Mouse (Mus musculus): Measurements from ENCODE around the gene 4933407L21Rik.

The 4933407L21Rik gene

DNA sequence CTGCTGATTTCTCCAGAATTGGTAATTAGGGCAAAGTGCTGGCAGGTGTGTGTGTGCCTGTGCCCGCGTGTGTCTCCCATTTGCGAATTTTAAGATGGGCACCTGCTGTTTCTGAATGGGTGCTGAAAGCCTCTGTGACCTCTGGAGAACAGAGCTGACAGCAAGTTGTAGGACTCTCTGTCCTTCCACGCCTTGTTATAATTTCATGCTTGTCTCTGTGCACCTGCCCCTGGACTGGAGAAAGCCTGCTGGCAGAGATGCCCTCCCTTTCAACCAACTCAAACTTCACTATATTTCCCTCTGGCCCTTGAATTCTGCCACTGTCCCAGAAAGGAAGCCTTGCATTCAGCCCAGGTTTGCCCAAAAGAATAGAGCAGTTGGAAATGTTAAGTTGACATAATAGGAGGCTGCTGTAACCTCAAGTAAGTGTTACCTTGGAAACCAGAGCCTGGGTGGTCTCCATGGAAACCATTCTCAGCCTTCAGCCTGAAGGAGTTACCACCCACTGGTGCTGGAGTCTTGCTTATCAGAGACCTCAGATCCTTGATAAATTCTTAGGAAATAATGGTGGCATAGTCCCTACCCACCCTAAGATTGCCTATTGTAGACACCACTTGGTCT lies 11.3 kb upstream of the 4933407L21Rik start:
- DNase-seq (ENCODE audit: low read depth) = no peak

DNA sequence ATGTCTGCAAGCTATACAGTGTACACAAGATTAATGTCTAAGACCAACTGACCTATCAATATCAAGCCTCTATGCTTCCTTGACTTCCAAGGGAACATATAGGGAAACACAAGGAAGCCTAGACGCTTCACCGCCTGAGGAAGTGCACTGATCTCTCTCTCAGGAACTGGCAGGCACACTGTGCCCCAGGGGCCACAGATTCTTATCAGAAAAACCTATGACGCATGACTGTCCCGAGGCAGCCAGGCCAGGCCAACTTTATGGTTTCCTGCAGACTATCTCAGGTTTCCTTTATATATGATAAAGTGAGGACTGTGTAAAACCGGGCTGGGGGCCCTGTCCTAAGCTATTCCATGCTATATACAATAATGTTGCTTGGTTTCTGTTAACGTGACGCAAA lies 8.7 kb upstream of the 4933407L21Rik start:
- DNase-seq (ENCODE audit: low read depth) = peak; percentile 46

DNA sequence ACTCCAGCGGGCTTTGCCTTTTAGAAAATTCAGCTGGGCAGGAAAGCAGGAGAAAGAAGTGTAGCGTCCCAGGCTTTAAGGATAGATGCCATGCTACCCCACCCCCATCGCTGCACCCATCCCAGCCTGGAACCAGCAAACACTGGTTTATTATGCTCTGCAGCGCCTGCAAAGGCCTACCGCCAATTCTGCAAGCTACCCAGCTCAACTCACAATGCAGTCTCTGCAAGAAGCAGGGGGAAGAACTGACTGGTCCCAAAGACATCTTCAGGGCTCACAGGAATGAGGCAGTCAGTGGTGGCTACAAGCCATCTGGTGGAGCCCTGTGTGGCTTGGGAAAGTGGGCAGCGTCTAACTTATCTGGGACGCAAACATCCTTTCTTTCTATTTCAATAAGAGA lies 6.6 kb upstream of the 4933407L21Rik start:
- DNase-seq (ENCODE audit: low read depth) = no peak

DNA sequence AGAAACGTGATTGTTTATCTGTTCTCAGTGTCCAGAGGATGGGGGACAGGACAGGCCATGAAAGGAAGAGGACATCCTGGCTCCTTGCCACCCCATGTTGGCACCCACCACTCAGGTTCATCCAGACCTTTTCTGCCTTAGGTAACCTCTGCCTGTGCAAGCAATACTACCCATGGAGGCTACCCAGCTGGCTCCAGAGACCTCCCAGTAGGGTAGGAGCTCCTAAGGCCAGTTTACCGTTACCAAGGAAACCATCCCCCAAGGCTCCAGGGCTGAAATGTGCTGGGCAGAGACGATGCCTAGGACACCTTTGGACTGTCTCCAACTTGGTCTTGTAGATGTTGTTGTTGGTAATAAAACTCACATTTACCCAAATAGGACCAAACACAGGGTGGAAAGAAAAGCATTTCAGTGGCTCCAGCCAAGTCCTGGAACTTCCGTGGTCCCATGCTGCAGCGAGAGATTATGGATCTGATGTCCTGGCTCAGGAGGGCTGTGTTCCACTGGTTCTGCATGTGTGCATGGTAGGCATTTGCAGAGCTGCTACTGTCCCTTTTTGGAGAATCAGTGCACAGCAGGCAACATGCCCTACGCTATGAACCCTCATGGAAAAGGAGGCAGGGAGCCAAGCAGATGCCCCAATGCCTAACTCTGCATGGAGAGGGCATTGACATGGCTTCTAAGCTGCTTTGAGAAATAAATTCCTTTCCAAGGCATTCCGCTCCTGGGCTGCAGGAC lies 6.0 kb upstream of the 4933407L21Rik start:
- no peak for DNase-seq (ENCODE audit: low read depth)

DNA sequence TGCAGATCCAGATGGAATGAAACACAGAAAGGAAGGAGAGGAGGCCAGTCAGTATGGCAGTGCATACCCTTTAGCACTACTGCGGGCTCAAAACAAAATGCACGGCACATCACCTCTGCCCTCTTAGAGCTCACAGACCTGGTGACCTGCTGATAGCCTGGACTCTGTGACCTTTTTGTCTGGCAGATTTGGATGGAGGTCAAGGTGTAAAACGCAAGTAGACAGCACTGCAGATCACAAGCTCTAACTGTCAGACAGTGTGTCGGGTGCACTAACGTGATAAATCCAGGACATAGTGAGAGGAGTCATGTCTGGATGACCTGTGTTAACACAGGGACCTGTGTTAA lies 5.4 kb upstream of the 4933407L21Rik start:
- no peak for DNase-seq (ENCODE audit: low read depth)

DNA sequence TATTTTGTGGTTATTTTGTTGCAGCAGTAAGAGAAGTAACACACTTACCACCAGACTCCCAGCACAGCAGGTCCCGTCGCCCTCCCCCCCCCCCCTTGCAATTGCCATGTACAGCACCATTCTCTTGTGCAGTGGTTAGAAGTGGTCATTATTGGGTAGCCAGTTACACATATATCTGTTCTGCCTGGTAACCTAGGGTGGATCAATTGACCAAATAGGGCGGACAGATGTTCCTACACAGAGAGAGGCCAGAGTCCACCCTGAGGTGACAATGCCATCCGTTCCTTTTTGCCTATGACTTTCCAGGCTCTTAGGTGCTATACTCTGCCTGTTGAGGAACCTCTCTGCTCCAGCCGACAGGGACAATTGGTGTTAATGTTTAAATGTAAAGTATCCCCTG lies 3.1 kb upstream of the 4933407L21Rik start:
- DNase-seq (ENCODE audit: low read depth) = no peak

DNA sequence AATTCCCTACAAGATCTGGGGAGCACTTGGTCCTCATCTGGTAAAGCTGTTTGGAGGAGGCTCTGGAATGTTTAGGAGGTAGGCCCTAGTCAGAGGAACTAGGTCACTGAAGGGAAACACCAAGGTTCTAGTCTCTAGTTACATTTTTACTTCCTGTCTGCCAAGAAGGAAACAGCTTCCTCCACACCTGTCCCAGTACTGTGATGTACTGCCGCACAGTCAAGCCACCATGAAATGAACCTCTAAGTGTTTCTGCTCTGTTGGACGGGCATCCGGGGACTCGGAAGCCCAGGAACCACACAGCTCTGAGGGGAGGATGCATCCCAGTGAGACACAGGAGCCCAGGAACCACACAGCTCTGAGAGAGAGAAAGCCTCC lies 394 bp downstream of the 4933407L21Rik start:
- DNase-seq (ENCODE audit: low read depth) = no peak

DNA sequence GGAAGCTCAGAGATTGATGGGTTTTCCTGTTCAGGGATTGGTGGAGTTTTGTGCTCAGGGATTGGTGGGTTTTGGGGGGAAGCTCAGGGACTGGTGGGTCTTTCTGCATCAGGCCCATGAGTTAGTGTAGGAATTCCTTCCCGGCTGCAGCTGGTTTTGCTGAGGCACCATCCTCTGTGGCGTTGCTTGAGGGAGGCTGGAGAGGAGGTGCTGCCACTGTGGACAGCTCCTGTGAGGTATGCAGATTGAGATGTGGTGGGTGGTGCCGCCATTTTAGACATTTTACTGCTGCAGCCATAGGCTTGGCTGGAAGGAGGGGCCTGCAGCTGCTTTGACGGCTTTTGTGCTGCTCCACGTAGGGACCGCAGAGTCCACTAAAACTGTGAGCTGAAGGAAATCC lies 1.1 kb downstream of the 4933407L21Rik start:
- no peak for DNase-seq (ENCODE audit: low read depth)

DNA sequence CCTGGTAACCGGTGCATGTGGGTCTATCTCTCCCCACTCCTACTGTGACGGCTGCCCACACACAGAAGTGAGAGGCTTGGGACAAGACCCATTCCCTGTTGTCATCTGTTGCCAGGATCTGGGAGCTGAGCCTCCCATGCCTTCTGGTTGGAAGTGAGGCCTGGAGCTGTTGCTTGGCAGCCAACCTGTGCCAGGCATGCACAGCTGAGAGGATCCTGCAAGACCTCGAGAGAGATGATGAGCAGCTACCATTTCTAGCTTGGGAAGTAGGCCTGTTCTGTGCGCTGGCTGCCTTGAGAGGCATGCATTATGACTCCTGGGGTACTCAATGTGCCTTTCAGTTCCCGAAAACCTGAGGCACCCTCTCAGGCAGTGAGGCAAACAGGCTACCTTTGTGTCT lies 2.9 kb downstream of the 4933407L21Rik start:
- no peak for DNase-seq (ENCODE audit: low read depth)

DNA sequence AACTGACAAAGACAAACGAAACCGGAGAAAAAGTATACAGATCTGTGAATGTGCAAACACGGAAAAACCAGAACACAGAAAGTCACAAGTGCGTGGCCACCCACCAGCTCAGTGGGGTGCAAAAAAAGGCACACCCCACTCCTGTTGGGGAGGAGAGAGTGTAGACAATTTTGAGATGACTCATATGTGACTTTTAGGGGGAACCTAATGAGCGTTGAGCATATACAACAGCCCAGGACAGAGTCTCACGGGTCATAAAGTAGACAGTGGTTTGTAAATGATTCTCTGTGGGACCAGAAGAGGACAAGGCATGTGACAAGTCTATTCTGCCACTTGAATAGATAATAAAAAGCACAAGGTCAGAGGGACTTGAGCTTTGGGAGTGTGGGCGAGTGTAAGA lies 4.9 kb downstream of the 4933407L21Rik start:
- peak; percentile 46 for DNase-seq (ENCODE audit: low read depth)

DNA sequence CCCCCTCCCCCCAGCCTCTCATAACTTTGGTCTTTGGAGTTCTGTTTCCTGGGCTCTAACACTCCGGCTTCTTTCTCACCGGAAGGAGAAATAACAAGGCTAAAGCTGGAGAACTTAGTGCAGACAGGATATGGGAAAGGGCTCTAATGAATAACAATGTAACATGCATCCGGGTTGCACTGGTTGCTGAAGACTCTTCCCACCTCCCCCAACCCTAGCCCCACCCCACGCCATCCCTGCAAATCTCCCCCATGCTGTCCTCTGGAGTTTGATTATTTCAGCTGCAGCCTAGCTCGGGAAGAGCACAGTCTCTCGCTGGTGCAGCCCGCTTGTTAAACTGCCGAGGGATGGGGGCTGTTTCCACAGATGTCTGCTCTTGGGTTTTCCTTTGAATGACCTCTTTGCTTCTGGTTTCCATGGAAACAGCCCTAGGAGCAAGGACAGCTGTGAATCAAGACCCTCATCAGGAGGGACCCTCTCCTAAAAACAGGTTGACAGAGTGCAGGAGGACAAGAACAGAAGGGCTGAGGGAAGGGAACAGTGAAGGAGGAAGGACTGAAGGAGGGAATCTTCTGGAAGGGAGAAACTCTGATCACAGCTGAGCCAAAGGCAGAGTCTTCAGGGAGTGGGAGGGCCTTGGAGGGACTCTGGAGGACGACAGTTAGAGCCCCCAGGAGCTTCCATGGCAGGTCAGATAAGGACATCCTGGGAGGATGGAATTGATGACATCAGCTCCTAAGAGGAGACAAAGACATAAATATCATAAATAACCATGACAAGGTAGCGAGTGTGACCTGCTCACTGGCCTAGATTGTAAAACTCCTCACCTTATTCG lies 5.6 kb downstream of the 4933407L21Rik start:
- DNase-seq (ENCODE audit: low read depth) = no peak

DNA sequence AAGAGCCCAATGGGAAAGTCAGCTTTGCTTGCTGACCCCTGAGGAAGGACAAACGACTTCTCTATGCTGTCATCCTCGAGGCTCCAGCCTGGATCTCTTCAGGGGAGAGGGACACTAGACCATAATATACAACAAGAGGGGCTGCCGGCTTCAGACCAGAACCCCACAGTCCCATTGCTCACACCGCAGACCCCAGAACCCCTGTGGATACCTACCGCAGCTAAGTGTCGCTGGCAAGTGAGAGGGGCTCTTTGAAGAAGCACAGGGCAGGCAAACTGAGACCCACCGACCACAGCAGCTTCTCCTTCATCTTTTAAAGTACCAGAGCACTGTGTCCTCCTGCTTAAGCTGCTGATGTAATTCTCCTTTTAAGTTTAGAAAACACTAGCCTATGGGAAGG lies 6.3 kb downstream of the 4933407L21Rik start:
- DNase-seq (ENCODE audit: low read depth) = no peak

DNA sequence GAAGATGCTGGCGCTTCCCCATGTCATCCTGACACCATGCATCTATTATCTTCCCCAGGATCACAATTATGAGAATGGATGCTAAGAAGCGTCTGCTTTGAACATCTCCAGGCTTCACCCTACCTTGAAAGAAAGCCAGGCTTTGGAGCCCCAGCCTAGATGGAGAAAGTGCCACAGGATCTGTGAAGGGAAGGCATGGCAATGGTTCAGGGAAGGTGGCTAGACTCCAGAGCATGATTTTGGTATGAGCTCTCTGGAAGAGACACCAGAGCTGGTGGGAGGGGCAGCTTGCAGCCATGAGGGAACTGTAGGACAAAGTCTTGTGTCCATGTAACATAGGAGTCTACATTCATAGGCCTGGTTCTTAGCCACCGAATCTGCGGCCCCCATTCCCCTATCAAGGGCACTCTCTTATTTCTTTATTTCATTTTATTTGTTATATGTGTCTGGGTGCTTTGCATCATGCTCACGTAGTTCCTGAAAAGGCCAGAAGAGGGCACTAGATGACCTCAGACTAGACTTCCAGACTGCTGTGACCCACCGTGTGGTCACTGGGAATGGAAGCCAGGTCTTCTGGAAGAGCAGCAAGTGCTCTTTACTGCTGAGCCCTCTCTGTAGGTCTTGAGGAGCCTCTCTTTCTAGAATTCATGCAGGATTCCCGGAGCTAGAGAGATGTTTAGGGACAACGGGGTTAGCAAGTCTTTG lies 7.0 kb downstream of the 4933407L21Rik start:
- peak; percentile 88 for DNase-seq (ENCODE audit: low read depth)

DNA sequence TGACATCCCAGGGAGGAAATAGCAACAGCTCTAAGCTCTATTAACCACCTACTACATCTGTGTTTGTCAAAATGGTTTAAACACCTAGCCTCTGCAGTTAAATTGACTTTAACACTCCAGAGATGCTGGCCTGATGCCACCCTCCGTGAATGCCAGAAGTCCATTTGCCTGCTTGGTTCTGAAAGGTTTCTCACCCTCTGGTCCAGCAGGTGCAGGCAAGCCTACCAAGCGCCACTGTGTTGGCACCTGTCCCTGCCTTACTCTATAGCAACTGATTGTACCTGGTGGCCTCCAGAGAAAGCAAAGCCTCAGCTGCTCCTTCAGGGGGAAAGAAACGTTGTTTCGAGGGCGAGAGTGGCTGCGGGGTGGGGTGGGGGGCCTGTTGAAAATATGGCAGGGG lies 8.0 kb downstream of the 4933407L21Rik start:
- no peak for DNase-seq (ENCODE audit: low read depth)

DNA sequence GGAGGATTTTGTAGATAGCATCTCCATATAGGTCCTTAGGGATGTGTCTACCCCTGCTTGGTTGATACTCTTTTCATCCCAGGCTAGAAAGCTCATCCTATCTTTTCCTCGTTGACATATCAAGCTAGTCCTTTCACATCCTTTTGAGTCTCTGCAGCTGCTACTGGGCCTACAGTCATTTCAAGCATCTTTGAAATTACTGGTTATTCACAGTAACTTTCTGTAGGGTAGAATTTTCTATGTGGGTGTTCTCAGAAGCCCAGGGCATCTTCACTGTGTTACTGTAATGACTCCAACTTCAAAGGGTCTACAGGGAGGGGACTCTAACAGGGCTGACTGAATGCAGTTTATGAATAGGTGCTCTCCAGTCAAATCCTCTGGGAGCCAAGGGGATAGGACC lies 9.0 kb downstream of the 4933407L21Rik start:
- peak; percentile 39 for DNase-seq (ENCODE audit: low read depth)

DNA sequence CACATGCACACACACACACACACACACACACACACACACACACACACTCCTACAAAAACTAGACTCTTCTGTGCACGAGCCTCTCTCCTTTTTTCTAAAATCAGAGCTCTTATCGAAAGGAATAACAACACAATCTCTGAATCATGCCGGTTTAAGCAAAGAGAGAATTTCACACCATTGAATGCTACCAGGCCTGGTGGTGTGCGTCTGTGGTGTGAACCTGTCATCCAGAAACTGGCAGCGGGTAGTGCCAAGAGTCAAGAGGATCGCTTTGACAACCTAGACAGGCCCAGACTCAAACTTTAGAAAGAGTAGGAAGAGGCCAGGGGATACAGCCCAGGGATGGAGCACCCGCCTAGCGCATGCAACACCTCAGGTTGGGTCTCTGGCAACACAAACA lies 14.0 kb downstream of the 4933407L21Rik start:
- no peak for DNase-seq (ENCODE audit: low read depth)

DNA sequence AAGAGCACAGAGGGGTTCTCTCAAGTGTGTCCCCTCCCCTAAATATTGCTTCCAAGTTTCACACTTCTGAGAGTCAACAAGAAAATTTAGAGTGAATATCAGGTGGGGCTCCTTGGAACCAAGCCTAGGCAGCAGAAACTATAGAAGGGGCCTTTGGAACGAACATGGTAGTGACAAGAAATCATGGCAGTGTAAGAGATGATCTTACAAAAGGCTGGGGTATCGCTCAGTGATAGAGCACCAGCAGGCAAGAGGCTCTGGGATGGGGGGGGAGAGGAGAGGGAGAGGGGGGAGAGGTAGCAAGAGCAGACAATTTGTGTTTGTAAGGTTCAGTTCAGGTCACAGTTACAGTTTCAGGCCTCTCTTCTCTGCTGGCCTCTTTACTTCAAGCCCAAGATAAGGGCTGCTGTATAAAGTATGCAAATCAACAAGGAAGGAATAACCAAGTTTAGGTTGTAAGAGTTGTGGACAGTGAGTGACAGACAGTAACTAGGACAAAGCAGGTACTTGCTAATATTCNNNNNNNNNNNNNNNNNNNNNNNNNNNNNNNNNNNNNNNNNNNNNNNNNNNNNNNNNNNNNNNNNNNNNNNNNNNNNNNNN lies 20.9 kb downstream of the 4933407L21Rik start:
- no peak for DNase-seq (ENCODE audit: low read depth)

DNA sequence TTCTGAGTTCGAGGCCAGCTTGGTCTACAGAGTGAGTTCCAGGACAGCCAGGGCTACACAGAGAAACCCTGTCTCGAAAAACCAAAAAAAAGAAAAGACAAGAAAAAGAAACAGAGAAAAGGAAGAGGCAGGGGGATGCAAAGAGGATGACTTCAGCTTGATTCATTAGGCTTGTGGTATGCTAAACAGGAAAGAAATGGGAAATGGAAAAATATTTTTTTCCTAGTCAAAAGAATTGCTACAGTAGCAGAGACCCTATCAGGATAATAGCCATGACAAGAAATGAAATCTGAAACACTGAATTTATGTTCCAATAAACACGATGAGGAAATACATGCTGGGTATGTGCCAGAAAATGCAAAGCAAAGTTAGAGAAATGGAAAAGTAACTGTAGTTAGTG lies 26.9 kb downstream of the 4933407L21Rik start:
- DNase-seq (ENCODE audit: low read depth) = no peak

DNA sequence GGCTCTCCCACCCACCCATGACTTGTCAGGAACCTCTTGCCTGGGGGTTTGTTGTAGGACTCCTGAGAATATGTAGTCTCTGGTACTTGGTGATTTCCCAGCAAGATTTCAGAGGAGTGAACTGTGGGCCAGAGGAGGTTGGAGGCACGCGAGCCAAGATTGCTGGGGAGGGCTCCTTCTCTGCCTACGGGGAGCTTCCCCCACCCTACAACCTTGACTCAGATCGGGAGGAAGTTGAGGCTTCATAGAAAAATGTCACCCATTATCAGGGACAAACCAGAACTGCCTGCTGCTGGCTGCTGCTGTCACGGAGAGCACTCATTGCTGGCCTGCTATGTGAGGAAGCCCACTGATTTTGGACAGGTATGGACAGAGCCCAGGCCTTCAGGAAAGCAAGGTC lies 29.0 kb downstream of the 4933407L21Rik start:
- DNase-seq (ENCODE audit: low read depth) = peak; percentile 74

DNA sequence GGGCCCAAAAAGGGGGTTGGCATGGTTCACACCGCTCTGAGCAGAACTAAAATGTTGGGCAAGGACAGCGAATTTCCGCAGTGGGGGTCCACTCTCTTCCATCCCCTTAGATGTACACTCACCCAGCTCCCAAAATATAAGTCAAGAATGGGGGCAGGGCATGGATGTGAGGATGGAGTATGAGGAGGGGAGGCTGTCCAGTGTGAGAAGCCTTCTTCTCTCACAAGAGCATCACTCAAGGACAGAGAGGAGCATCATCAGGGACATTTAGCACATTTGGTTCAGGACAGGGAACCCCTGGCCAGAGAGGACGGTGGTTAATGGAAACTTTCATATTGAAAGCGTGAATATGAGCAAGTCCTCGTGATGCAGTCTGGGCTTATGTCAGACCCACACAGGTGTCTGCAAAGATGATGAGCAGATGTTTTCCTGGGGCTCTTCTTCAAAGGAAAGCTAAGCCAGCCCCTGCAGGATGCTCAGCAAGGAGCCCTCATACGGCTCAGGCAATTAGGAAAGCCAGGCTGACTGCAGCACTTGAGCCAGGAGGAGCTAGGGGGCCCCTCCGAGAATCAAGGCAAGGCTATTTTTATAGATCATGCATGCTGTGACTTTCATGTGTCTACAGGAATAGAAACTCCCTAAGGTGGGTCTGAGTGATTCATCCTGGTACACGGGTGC lies 29.8 kb downstream of the 4933407L21Rik start:
- peak; percentile 70 for DNase-seq (ENCODE audit: low read depth)

DNA sequence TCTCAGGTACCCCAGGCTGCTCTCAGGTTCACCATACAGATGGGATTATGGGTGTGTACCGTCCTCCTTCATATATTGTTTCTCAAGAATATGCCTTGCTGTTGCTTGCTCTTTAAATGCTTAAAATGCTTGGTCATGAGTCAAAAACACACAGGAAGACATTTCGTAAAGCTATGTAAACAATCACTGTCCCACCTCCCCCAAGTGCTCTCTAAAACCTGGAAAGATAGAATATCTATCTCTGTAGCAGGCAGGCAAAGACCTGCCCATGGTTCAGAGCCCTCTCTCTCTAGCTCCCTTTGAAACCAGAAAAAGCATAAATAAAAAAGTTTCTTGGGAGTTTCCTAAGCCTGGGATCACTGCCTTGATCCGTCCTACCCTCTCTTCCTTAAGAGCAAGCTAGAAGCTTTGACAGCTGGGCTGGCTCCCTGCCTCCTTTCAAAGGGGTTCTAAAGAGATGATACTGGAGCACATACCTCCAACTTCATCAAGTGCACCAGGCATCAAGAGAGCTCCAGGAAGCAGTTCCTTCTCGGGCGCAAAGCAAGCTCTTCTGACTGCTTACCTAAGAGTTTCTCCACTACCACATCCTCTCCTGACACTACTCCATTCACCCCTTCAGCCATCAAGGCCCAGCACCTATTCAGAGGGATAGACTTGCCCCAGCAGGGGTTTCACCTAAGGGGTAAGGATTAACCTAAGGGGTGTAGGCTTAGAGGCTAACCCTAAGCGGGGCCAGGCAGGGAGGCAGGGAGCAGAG lies 31.0 kb downstream of the 4933407L21Rik start:
- DNase-seq (ENCODE audit: low read depth) = peak; percentile 76
